Mouse (Mus musculus) cerebellum, adult 11-12 months (tissue): Measurements from ENCODE around the gene Jtb.

Experiments used
- DNase-seq: peaks from one replicate; pipeline ENCODE4 v3.0.0; 2022

Jtb gene

DNA sequence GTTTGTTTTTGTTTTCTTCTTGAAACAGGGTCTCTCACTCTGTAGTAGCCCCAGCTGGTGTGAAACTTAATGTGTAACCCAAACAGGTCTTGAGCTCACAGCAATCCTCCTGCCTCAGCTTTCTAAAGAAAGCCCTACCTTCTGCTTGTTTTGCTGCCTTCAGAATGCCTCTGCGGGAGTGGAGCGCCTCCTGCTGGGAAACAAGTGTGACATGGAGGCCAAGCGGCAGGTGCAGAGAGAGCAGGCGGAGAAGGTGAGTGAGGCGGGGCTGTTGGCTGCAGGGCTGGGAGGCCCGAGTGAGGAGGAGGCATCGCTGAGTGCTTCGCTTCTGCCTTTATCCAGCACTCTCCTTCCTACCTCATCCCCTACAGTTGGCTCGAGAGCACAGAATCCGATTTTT, 7.1 kb upstream of the Jtb start:
- no peak for DNase-seq

DNA sequence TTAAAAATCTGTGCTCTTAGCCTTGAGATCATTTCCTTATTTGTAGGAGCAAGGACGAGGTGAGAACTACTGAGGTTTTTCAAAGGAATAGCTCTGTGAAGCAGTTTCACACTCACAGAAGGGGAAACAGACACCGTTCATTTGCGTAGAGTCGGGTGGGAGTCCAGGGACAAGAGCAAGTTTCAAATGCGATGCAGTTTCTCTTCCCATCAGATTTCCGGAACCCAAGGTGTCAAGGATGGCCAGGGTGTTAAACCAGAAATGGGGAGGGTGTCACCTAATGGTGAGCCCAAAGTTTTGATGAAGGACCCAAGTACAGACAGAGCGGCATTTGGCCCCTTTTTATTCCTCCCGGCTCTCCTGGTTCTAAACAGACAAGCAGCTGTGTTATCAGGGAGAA, 322 bp upstream of the Jtb start:
- no peak for DNase-seq

DNA sequence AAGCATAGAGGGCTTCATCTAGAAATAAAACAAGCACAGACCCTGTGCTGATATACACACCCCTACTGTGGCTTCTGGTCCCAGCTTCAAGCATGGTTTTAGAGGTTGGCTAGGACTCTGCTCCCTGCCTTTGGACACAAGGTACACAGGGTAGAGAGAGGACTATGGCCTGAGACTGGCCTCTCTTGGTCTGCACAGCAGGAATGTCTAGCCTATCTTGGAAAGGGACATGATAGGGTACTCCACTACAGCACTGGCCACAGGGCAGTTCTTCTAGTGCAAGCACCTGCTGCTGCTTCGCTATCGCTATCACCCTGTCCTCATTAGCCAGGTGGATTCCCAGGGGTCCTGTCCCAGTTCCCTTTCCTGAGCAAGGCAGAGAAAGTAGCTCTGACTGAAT, 9.9 kb downstream of the Jtb start:
- DNase-seq = no peak

DNA sequence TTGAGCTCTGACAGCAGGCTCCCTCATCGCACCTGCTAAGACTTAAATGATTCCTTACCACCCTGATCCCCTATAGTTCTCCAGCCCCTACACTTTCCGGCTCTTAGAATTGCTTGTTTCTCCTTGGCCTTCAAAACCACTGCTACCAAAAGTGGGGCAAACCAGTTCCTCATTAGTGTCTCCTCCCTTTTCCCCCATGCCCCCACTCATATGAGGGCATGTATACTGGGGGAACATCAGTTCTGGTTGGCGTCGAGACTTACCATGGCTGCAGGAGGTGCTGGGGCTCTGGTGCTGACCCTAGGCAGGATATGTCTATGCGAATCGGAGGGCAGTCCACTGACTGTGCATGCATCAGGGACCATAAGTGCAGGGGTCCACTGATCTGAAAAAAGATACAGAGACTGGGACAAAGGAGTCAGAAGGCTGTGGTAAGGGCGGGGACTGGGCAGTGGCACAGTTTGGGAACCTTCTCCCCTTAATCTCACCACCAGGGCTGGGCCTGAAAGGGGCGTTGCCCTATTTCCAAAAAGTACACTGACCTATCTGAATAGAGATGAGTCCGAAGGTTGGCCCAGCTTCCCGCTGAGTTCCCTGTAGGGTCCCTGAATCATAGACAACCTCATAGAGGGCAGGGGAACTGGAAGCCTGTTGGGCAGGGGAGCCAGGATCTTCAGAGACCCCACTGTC, 10.4 kb downstream of the Jtb start:
- DNase-seq = no peak

DNA sequence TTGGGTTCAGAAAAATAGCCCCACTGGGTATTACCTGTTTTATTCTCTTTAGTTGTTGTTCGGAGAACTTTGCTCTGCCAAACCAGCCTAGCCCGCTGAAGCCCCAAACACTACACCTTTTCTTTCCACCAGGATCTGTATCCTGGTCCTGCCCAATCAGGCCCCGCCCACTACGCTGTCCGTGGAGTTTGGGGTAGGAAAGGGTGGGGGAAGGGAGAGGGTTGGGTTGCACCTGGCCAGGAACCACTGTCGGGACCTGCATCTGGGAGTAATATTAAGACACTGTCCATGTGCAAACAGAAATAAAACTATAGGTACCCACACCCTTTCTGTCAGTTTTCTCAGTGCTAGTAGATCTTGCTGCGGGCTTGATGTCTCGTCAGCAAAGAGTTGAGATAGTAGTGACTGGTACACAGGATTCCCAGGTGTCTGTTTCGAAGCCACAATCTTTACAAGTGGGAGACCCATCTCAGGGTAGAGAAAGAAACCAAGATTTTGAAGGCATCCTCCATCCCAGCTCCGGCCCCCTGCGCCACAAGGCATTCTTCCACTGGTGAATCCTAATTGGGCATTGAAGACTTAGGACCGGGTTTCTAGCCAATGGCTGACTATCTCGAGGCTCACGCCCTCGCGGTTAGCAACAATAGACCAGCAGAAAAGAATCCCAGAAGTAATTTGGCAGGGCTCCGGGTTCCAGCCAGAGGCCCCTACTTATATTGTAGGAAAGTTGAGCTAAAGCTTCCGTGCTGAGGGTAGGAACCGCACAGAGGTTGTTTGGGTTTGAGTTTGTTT, 11.8 kb downstream of the Jtb start, which contains the start of gene Creb3l4:
Creb3l4 (minus strand) TSS at position 529 of the 792 bp plus-strand sequence.
- DNase-seq = no peak

DNA sequence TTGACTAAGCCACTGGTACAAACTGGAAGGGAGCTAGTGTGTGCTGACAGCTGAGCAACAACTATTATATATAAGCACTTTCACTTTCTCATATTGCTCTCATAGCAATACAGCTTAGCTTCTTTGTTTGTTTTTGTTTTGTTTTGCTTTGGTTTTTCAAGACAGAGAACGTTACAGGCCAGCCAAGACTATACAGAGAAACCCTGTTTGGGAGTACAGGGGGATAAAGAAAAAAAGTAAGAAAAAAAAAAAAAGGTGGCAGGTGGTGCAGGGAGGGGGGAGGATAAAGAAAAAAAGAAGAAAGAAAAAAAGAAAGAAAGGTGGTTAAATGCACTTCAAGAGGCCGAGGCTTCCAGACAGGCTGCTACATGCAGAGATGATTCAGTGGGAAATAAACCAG, 14.0 kb downstream of the Jtb start:
- DNase-seq = no peak

DNA sequence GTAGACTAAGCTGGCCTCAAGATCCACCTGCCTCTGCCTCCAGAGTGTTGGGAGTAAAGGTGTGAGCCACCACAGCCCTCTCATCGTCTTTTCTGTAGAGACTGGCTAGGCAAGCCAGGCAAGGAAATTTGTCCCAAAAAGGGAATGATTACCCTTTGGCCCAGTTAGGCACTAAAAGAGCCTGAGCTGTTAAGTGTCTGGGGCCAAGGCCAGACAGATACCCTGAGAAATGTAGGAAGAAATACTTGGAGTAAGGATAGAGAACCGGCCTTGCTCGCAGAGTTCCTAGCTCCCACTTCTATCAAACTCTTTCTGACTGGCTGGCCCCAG, 16.2 kb downstream of the Jtb start:
- DNase-seq = no peak

DNA sequence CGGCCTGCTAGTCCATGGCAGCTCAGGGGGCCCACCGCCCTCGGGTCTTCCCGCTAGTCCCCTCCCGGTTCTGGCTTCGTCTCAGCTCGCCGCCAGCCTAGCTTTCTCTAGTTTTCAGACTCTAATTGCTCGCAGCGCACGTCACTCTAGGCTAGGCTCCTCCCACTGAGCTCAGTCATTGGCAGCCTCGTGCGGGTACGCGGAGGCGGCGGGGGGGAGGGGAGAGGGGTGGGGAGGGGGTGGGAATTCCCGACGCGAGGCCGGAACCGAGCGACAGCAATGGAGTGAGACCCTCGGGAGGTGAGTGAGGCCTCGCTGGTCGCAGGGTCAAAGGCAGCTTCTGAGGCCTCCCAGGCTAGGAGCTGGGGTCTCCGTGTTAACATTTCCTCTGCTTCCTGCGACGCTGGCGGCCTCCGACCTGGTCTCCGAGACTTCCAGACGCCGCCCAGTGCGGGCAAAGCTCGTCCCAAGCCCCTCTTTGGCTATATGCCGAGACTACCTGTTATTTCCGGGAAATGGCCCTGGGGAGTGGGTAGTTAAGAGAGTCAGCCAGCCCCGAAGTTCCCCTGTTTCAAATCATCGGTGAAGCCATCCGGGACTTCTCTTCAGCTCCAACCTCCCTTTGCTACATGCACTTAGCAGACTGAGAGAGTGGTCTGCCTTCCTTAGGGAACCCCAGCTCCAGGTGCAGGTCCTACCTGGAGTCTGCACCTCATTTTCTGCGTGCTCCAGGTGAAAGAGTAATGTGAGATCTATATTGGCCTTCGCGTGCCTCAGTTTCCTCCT, 16.8 kb downstream of the Jtb start, which contains the start of gene Slc39a1:
Slc39a1 (plus strand) TSS at position 213 of the 786 bp plus-strand sequence.
- DNase-seq = peak; percentile 91

DNA sequence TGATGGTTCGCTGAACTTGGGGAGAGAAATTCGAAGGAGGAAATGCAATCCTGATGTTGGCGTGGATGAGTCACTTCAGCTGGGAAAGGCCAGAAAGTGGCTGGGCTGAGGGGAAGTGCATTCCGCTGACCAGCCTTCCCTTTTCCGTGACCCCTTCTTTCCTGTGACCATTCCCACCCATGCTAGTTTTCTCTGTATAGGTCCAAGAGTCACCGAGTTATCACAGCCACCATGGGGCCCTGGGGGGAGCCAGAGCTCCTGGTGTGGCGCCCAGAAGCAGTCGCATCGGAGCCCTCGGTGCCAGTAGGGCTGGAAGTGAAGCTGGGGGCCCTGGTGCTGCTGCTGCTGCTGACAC, 17.3 kb downstream of the Jtb start:
- peak; percentile 57 for DNase-seq

DNA sequence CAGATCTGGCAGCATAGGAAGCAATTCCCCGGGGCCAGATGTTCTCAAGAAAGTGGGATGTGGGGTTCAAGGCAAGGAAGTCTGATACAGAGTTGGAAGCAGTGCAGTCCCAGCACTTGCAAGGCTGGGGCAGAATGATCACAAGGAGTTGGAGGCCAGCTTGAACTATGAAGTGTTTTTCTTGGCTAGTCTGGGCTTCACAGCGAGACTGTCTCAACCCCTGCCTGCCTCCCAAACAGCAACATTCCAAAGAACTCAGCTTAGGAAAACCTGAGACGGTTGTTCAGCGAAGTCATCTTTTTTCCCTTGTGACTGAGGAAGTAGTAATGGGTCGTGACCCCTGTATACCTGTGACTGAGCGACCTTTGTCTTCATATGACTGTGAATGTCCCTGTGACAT, 19.4 kb downstream of the Jtb start:
- no peak for DNase-seq

DNA sequence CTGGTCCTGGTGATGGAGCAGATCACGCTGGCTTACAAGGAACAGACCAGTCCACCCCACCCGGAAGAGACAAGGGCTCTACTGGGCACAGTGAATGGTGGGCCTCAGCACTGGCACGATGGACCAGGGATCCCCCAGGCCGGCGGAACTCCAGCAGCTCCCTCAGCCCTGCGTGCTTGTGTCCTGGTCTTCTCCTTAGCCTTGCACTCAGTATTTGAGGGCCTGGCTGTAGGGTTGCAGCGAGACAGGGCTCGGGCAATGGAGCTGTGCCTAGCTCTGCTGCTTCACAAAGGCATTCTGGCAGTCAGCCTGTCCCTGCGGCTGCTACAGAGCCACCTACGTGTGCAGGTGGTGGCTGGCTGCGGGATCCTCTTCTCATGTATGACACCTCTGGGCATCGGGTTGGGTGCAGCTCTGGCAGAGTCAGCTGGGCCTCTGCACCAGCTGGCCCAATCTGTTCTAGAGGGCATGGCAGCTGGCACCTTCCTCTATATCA, 20.4 kb downstream of the Jtb start:
- peak; percentile 47 for DNase-seq

DNA sequence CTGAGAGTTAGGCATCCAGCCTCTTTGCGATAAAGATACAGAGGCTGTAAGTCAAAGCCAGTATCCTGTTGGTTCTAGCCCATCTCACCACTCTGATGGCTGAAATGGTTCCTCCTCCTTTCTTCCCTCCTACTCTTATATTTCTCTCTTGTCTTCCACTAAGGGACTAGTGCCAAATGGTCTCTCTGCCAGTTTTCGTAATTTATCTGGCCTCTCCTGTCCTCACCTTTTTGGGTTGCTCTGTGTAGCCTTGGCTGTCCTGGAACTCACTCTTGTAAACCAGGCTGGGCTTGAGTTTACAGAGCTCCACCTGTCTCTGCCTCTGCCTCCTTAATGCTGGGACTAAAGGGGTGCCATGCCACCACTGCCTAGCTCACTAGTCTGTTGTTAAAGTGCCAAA, 21.3 kb downstream of the Jtb start:
- DNase-seq = peak; percentile 62

DNA sequence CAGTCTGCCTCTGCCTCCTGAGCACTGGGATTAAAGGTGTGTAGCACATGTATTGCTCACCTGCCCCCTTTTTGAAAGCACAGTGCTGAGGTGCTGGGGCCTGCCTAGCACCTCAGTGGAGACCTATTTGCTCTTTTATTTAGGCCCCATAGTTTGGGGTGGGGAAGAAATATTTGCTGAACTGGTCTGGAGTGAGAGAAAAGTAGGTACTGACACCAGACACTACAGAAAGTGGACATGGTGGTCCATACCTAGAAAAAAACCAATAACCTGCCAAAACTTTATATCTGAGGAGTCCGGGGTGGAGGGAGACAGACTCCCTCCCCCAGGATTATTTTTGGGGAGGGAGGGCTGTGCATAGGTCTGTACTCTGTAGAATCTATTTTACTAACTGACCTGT, 21.8 kb downstream of the Jtb start:
- DNase-seq = peak; percentile 43

DNA sequence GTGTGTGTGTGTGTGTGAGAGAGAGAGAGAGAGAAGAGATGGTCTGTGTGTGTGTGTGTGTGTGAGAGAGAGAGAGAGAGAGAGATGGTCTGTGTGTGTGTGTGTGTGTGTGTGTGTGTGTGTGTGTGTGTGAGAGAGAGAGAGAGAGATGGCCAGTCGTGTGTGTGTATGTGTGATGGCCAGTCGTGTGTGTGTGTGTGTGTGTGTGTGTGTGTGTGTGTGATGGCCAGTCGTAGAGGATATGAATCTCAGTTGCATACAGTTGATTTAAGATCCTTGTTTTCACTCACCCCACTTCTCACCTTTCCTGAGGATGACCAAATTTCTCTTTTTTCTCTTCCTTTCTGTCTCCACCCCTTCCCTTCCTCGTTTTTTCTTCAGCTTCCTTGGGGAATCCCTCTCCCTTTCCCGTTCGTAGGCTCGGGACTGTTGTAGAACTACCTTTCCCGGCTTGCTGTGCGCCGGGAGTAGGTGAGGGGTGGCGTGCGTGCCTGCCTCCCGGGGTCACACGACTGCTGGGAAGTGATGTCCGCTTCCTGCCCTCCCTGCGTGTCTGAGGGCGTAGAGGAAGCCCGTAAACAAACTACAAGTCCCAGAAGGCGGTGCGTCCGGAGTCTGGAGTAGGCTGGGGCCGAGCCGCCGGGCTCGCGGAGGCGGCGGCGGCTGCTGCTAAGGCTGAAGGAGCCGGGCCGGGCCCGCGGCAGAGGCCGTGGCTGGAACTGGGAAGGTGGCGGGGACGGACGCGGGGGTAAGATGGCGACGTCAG, 22.4 kb downstream of the Jtb start, which contains the start of gene Crtc2:
Crtc2 (plus strand) TSS at position 511 of the 766 bp plus-strand sequence.
- DNase-seq = peak; percentile 98

DNA sequence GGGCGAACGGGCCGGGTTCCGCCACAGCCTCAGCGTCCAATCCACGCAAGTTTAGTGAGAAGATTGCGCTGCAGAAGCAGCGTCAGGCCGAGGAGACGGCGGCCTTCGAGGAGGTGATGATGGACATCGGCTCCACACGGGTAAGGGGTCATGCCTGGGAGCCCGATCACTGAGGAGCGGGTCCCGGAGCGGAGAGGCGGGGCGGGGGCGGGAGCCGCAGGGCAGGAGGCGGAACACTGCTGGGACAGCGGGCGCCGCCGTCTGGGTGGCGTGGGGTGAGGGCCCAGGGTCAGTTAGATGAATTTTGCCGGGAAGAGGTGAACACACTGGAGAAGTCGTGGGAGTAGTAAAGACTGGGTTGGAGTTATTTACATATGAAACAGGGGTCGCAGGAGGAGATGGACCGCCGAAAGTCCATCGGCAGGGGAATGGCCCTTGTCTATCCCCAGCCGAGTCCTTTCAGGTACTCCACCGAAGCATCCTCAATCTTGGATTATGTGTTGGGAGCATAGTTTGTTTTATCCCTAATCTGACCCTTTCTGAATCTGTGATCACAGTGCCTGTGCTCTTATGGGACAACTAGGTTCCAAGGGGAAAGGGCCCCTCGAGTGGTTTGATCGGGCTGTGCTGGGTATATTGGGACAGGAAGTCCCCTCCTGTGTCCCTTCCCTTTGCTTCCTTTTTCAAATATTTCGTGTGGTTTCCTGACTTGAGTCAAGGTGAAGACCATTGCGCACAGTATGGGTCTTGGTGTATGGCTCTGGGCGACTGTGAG, 23.2 kb downstream of the Jtb start:
- DNase-seq = no peak

DNA sequence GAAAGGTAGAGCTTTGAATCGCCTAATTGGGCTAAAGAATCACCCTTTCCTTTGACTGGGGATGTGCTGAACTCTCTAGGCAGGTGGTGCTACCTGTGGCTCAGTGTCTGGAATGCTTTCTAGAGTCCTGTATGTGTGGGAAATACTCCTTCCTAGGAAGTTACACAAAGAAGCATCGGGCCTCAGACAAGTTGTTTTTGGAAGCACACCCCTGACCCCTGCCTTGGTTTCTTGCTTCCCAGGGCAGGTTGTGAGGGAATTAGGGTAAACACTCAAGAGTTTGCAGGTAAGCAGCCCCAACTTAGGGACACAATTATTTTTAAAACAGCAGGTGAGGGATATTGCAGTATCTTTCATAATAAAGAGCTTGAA, 23.8 kb downstream of the Jtb start:
- peak; percentile 42 for DNase-seq

DNA sequence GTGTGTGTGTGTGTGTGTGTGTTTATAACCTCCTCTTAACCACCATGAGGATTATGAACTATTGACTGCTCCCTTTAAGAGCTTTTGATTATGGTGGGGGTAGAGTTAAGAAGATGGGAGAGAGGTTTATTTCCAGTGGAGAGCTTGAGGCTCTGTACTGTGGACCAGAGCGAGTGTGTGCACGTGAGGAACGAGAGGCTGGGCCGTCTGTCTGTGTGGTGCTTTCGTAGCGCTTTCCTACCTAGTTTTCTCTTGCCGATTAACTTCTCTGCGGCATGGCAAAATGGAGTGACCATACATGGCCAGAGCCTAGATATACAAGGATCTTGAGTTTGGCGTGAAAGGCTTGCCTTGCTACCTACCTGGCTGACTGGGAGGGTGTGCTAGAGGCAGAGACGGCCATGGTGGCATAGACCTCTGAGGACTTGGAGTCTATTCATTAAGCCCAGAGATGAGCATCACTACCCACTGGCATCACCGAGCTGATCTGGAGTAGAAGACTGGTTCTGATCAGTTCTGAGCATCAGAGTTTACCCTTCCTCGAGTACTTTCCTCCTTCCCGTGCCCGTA, 24.5 kb downstream of the Jtb start:
- DNase-seq = peak; percentile 40

DNA sequence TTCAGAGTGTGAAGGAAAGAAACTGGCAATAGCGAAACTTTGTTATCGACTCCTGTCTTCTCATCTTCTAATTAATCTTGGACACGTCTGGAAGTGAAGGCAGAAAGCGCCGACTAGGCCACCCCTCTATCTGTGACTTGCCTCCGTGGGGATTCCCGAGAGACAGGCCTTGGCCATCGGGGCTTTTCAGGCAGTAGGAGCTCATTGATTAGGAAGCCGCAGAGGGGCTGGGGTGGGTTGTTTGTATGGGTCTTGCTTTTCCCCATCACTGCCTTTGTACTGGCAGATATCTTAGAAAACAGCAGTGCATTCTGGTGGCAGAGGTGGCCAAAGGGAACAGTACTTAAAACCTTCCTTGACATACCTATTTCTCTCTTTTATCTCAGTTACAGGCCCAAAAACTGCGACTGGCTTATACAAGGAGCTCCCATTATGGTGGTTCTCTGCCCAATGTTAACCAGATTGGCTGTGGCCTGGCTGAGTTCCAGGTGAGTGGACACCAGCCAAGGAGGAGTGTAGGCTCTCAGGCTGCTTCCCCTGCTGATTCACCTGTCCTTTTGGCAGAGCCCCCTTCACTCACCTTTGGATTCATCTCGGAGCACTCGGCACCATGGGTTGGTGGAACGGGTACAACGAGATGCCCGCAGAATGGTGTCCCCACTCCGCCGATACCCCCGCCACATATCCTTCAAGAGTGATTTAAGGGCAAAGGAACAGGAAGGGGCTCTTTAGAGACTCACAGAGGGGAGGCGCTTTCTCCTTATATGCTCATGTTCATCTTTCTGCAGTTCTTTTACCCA, 25.5 kb downstream of the Jtb start:
- peak; percentile 96 for DNase-seq

DNA sequence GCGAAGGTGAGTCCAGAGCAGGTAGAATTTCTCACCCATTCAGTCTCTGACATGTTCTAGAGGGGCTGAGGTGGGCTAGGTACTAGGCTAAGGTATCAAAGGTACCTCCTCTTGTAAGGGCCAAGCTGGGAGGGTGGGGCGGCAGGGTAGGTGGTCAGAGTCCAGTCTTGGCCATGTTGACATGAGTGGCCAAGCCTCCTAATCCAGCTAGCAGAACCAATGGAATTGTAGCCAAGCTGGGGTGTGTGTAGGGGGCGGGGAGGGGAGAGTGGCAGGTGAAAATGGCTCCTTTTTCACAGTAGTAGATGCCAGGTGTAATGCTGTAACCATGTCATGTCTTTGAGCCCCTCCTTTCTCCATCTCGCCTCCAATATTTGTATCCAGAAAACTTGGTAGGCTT, 27.1 kb downstream of the Jtb start:
- DNase-seq = no peak

DNA sequence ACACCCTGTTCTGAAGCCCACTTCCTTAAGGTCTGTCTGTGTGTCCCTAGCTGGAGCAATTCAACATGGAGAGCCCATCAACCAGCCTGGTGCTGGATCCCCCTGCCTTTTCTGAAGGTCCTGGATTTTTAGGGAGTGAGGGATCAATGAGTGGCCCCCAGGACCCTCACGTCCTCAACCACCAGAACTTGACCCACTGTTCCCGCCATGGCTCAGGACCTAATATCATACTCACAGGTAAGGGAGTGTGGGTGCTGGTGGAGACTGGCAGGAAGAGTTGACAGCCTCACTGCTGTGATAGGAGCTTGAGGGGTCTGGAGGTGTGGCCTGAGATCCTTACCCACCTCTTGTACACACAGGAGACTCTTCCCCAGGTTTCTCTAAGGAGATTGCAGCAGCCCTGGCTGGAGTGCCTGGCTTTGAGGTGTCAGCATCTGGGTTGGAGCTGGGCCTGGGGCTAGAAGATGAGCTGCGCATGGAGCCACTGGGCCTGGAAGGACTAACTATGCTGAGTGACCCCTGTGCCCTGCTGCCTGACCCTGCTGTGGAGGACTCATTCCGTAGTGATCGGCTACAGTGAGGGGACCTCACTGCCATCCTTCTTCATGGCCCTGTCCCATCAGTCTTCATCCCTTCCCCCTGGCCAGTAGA, 31.8 kb downstream of the Jtb start:
- DNase-seq = peak; percentile 33
